Mouse (Mus musculus): ENCODE measurements around the gene Tma7. TPM values are rescaled to one million over a fixed set of nuclear protein-coding genes. Genes with fewer than 3 reads are reported as not detected.

Gene Tma7
- polyA plus RNA-seq, 1 experiment from 2014 or later, result 750 TPM

DNA sequence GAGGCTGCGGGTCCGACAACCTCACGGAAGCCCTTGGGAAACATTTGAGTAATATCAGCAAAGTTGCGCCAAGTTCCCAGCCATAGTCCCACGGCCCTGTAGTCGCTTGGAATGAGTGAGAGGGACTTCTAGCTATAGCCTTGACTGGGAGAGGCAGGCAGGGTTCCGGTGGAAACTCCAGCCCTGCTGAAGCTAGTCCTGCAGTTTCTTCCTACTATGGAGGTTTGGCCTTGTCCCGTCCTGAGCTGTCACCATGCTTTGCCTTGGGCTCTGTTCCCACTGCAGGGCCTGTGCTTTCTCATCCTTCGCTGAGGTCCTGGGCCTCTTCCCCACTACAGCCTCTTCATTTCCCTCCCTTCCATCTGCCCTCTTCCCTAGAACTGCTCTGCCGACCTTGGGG, 33.8 kb upstream of the Tma7 start:
- no peak for ATAC-seq
- H3K4me3 ChIP-seq, result no peak overlapping the region
- no peak overlapping the region for H3K9ac ChIP-seq
- WGBS, result 93% methylated on average over 10 of the region's 10 CpGs
- H3K36me3 ChIP-seq (ENCODE audit: poor library complexity, severe bottlenecking), result peaks cover 97% of the 10 kb centered on the region
- no peak overlapping the region for H3K4me2 ChIP-seq
- H3K4me1 ChIP-seq, result no peaks in the 10 kb centered on the region
- no peaks in the 10 kb centered on the region for H3K27me3 ChIP-seq
- no peaks in the 10 kb centered on the region for H3K9me3 ChIP-seq (replicated peaks)
- H3K27ac ChIP-seq, result no peak overlapping the region

DNA sequence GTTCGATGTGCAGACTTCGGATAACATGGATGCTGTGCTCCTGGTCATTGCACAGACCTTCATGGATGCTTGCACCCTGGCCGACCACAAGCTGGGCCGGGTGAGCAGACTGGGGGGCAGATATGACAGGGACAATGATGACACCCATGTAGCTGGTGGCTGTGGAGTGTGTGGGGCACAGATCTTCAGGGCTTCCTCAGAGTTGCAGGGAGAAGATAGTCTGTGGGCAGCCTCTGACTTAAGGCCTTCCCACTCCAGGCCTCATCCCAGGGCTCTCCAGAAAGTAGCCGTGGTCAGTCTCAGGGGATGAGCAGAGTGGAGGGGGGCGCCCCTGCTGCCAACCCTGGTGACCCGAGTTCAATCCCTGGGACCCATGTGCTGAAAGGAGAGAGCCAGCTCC, 32.5 kb upstream of the Tma7 start:
- no peak overlapping the region for H3K4me3 ChIP-seq
- H3K36me3 ChIP-seq (ENCODE audit: poor library complexity, severe bottlenecking), result peaks cover 100% of the 10 kb centered on the region
- ATAC-seq, result no peak
- H3K27me3 ChIP-seq, result no peaks in the 10 kb centered on the region
- H3K4me1 ChIP-seq, result no peaks in the 10 kb centered on the region
- no peak overlapping the region for H3K9ac ChIP-seq
- H3K27ac ChIP-seq, result no peak overlapping the region
- 95% methylated on average over 7 of the region's 7 CpGs for WGBS
- no peaks in the 10 kb centered on the region for H3K9me3 ChIP-seq (replicated peaks)
- no peak overlapping the region for H3K4me2 ChIP-seq

DNA sequence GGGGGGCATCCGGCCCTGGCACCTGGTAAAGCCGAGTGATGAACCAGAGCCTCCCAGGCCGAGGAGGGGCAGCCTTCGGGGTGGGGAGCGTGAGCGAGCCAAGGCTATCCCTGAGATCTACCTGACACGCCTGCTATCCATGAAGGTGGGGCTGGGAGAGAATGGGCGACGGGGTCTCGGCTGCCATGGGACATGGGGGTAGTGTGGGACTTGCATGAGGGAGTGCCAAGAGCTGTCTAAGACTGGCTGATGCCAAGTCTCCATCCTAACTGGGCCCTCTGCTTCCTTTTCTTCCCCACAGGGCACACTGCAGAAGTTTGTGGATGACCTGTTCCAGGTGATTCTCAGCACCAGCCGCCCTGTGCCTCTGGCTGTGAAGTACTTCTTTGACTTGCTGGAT, 31.9 kb upstream of the Tma7 start:
- ATAC-seq, result no peak
- Histone ChIP-seq H3K36me3 (ENCODE audit: poor library complexity, severe bottlenecking) (peaks cover 100% of the 10 kb centered on the region), H3K27ac (no peak overlapping the region), H3K9me3 (replicated peaks) (no peaks in the 10 kb centered on the region), H3K9ac (no peak overlapping the region), H3K27me3 (no peaks in the 10 kb centered on the region), H3K4me1 (no peaks in the 10 kb centered on the region), H3K4me3 (no peak overlapping the region), H3K4me2 (no peak overlapping the region)
- WGBS, result 93% methylated on average over 11 of the region's 11 CpGs

GRCm38 (mm10) chr9:109113331-109113730, 30.9 kb upstream of the Tma7 start:
- H3K27ac ChIP-seq, result no peak overlapping the region
- H3K4me1 ChIP-seq, result no peaks in the 10 kb centered on the region
- H3K9me3 ChIP-seq (replicated peaks), result no peaks in the 10 kb centered on the region
- WGBS, result 94% methylated on average over 8 of the region's 8 CpGs
- ATAC-seq, result no peak
- no peak overlapping the region for H3K9ac ChIP-seq
- H3K4me3 ChIP-seq, result no peak overlapping the region
- H3K27me3 ChIP-seq, result no peaks in the 10 kb centered on the region
- peaks cover 100% of the 10 kb centered on the region for H3K36me3 ChIP-seq (ENCODE audit: poor library complexity, severe bottlenecking)
- H3K4me2 ChIP-seq, result no peak overlapping the region

DNA sequence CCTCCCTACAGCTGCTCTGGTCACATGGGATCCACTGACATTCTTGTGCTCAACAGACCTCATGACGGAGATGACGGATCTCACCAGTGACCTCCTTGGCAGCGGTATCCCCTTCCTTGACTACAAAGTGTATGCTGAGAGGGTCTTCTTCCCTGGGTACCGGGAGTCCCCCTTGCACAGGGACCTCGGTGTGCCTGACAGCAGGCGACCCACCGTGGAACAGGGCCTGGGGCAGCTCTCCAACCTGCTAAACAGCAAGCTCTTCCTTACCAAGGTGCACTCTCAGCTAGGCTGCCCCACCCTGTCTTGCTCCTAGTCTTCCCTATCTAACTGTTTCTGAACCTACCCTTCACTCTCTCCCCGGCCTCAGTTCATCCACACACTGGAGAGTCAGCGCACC, 29.2 kb upstream of the Tma7 start:
- Histone ChIP-seq H3K4me3 (no peak overlapping the region), H3K27ac (no peak overlapping the region), H3K4me1 (no peaks in the 10 kb centered on the region), H3K9me3 (replicated peaks) (no peaks in the 10 kb centered on the region), H3K4me2 (no peak overlapping the region), H3K27me3 (no peaks in the 10 kb centered on the region), H3K36me3 (ENCODE audit: poor library complexity, severe bottlenecking) (peaks cover 100% of the 10 kb centered on the region), H3K9ac (no peak overlapping the region)
- ATAC-seq, result no peak
- 92% methylated on average over 9 of the region's 9 CpGs for WGBS

GRCm38 (mm10) chr9:109111101-109111500, 28.7 kb upstream of the Tma7 start:
- Histone ChIP-seq H3K4me2 (no peak overlapping the region), H3K27me3 (no peaks in the 10 kb centered on the region), H3K9me3 (replicated peaks) (no peaks in the 10 kb centered on the region), H3K4me3 (no peak overlapping the region), H3K27ac (no peak overlapping the region), H3K9ac (no peak overlapping the region), H3K36me3 (ENCODE audit: poor library complexity, severe bottlenecking) (peaks cover 100% of the 10 kb centered on the region), H3K4me1 (no peaks in the 10 kb centered on the region)
- WGBS, result 92% methylated on average over 4 of the region's 4 CpGs
- ATAC-seq, result no peak

GRCm38 (mm10) chr9:109110240-109110639, 27.9 kb upstream of the Tma7 start:
- Histone ChIP-seq H3K27me3 (no peaks in the 10 kb centered on the region), H3K4me1 (peaks cover 2% of the 10 kb centered on the region; the same call in 1 of the 2 replicates), H3K4me3 (no peak overlapping the region), H3K4me2 (no peak overlapping the region), H3K27ac (no peak overlapping the region), H3K9ac (no peak overlapping the region), H3K36me3 (ENCODE audit: poor library complexity, severe bottlenecking) (peaks cover 100% of the 10 kb centered on the region), H3K9me3 (replicated peaks) (no peaks in the 10 kb centered on the region)
- no peak for ATAC-seq
- 95% methylated on average over 11 of the region's 11 CpGs for WGBS

GRCm38 (mm10) chr9:109107341-109107740, 25.0 kb upstream of the Tma7 start:
- peaks cover 100% of the 10 kb centered on the region for H3K36me3 ChIP-seq (ENCODE audit: poor library complexity, severe bottlenecking)
- no peak overlapping the region for H3K4me3 ChIP-seq
- 88% methylated on average over 5 of the region's 6 CpGs for WGBS
- no peak overlapping the region for H3K27ac ChIP-seq
- no peak overlapping the region for H3K4me2 ChIP-seq
- no peaks in the 10 kb centered on the region for H3K27me3 ChIP-seq
- no peak for ATAC-seq
- H3K4me1 ChIP-seq, result peaks cover 15% of the 10 kb centered on the region
- no peak overlapping the region for H3K9ac ChIP-seq
- H3K9me3 ChIP-seq (replicated peaks), result no peaks in the 10 kb centered on the region

DNA sequence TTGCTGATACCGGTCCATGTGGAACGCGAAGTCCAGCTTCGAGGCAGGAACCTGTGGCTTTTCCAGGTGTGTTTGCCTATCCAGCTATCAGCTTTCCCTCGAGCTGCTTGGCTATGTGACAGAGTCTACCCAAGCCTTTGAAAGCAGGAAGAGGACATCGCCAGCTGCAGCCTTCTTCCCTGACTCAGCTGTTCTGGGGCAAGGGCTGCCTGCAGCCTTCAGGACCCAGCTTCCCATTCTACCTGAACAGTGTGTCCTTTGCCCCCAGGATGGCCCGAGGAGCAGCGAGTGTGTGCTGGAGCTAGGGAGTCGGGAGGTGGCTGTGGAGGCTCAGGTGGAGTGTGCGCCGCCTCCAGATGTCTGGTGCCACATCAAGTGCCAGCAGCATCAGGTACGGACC, 23.3 kb upstream of the Tma7 start:
- 94% methylated on average over 12 of the region's 12 CpGs for WGBS
- Histone ChIP-seq H3K27ac (0 out of 2 replicates have a peak overlapping the region, but pooled peaks have one; percentile 1), H3K9me3 (replicated peaks) (no peaks in the 10 kb centered on the region), H3K4me2 (no peak overlapping the region), H3K9ac (no peak overlapping the region), H3K4me1 (peaks cover 17% of the 10 kb centered on the region), H3K36me3 (ENCODE audit: poor library complexity, severe bottlenecking) (peaks cover 100% of the 10 kb centered on the region), H3K4me3 (no peak overlapping the region), H3K27me3 (no peaks in the 10 kb centered on the region)
- ATAC-seq, result no peak

DNA sequence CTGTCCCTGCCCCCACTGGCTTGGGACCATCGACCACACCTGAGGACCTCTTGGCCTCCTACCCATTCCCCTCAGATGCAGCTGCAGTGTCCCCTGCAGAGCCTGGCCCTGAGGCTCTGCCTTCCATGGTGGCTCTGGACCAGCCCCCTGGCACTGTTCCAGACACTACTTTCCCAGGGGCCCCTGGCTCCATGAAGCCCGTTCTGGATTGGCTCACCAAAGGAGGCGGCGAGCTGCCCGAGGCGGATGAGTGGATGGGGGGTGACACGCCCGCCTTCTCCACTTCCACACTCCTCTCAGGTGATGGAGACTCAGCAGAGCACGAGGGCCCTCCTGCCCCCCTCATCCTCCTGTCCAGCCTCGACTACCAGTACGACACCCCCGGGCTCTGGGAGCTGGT, 22.6 kb upstream of the Tma7 start:
- ATAC-seq, result no peak
- WGBS, result 71% methylated on average over 12 of the region's 12 CpGs
- H3K27ac ChIP-seq, result 0 out of 2 replicates have a peak overlapping the region, but pooled peaks have one; percentile 3

GRCm38 (mm10) chr9:109104083-109104482, 21.7 kb upstream of the Tma7 start:
- no peak overlapping the region for H3K9ac ChIP-seq
- H3K4me1 ChIP-seq, result peaks cover 27% of the 10 kb centered on the region
- no peak overlapping the region; the same call in 1 of the 2 replicates for H3K27ac ChIP-seq
- H3K36me3 ChIP-seq (ENCODE audit: poor library complexity, severe bottlenecking), result peaks cover 100% of the 10 kb centered on the region
- H3K4me3 ChIP-seq, result no peak overlapping the region
- no peak for ATAC-seq
- no peak overlapping the region for H3K4me2 ChIP-seq
- WGBS, result 89% methylated on average over 9 of the region's 9 CpGs
- H3K27me3 ChIP-seq, result no peaks in the 10 kb centered on the region
- no peaks in the 10 kb centered on the region for H3K9me3 ChIP-seq (replicated peaks)

More for the DNA sequence above, 22.6 kb upstream of the Tma7 start:
- Histone ChIP-seq H3K9me3 (replicated peaks) (no peaks in the 10 kb centered on the region), H3K27me3 (no peaks in the 10 kb centered on the region), H3K9ac (no peak overlapping the region; the same call in 1 of the 2 replicates), H3K36me3 (ENCODE audit: poor library complexity, severe bottlenecking) (peaks cover 100% of the 10 kb centered on the region), H3K4me1 (peaks cover 19% of the 10 kb centered on the region), H3K4me2 (no peak overlapping the region), H3K4me3 (no peak overlapping the region)

- H3K27ac ChIP-seq, result no peak overlapping the region
- no peaks in the 10 kb centered on the region for H3K9me3 ChIP-seq (replicated peaks)
- H3K4me2 ChIP-seq, result no peak overlapping the region
- WGBS, result 80% methylated on average over 7 of the region's 7 CpGs
- no peaks in the 10 kb centered on the region for H3K27me3 ChIP-seq
- no peak overlapping the region for H3K4me3 ChIP-seq
- H3K9ac ChIP-seq, result no peak overlapping the region
- peaks cover 36% of the 10 kb centered on the region for H3K4me1 ChIP-seq
- no peak for ATAC-seq
- H3K36me3 ChIP-seq (ENCODE audit: poor library complexity, severe bottlenecking), result peaks cover 96% of the 10 kb centered on the region
Observed at GRCm38 (mm10) chr9:109103250-109103649, 20.9 kb upstream of the Tma7 start.

DNA sequence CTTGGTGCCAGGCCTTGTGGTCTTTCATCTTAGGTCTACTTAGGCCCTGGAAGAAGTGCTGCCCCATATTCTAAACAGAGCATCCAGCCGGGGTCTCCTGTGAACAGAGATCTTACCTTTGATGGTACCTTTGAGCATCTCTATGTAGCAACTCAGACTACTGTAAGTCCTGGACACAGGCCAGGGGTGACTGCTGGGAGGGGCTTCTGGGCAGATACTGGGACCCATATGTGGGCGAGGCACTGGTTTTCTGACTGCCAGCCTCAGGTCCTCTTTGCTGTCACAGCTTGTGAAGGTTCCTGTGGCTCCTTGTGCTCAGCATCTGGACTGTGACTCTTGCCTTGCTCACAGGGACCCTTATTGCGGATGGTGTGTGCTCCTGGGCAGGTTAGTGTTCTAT, 20.2 kb upstream of the Tma7 start:
- Histone ChIP-seq H3K4me3 (no peak overlapping the region), H3K27ac (no peak overlapping the region), H3K9me3 (replicated peaks) (no peaks in the 10 kb centered on the region), H3K27me3 (no peaks in the 10 kb centered on the region), H3K4me2 (no peak overlapping the region), H3K4me1 (peaks cover 43% of the 10 kb centered on the region), H3K9ac (peak overlapping the region; percentile 34; the same call in 1 of the 2 replicates), H3K36me3 (ENCODE audit: poor library complexity, severe bottlenecking) (peaks cover 89% of the 10 kb centered on the region)
- WGBS, result 92% methylated on average over 3 of the region's 3 CpGs
- no peak for ATAC-seq
